Mouse (Mus musculus) B cell, adult 2 months (primary cell): Measurements from ENCODE around the gene Gm13289.
"Not testable (repeated sequence)": the region's sequence is repeated elsewhere in the genome, so short reads cannot be mapped to it uniquely, and the experiment has no call there.

Source experiments
- DNase-seq, 2 experiments: peaks; one replicate each; pipeline ENCODE4 v3.0.0; 2022

Gene Gm13289

DNA sequence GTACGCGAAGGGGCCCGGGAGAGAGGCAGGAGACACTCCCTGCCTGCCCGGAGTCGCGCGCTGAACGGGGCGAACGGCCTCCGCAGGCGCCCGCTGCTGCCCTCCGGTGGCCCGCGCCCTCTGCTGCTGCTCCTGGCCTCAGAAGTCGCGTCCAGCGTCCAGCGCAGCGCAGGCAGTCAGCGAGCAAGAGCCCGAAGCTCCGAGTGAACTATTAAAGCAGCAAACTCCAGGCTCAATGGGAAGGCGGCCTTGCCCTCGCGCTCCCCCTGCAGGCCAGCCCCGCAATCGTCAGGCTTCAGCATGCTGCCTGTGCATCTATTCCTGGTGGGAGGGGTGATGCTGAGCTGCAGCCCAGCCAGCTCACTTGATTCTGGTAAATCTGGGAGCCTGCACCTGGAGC is at the start of gene Gm13289:
Gm13289 (plus strand) TSS at position 301 of the 400 bp plus-strand sequence.
- DNase-seq, result not testable (repeated sequence)

DNA sequence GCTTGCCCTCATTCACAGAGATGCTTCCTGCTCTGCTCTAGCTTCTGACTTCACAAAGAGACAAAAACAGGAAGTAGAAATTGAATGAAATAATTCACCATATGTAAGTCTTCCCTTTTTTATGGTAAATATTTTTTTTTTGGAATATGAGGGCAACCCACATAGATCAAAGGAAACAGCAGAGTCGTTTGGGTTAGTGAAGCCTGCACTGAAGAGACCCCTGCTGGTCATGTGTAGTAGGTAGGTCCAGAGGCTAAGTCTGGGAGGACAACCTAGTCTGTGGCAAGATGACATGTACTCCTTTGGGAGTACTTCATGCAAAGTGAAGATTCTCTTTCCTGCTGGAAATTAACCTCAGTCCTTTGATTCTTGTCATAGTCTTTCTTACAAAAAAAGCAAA is 49.4 kb upstream of the Gm13289 start:
- DNase-seq, result peak; percentile 44 to 45

DNA sequence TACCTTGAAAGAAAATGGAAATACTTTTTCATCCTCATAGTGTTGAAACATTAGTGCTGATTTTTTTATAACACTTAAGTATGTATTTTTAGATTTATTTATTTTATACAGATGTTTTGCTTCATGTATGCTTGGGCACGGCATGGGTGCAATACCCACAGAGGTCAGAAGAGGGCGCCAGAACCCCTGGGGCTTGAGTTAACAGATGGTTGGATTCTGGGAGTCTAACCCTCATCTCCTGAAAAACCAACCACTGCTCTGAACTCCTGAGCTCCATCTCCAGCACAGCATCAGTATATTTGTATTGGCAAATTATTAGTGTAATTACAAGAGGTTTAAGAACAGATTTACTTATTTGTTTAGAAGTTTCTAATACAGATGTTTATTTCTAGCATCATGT is 38.2 kb upstream of the Gm13289 start:
- peak; percentile 86 to 87 for DNase-seq

DNA sequence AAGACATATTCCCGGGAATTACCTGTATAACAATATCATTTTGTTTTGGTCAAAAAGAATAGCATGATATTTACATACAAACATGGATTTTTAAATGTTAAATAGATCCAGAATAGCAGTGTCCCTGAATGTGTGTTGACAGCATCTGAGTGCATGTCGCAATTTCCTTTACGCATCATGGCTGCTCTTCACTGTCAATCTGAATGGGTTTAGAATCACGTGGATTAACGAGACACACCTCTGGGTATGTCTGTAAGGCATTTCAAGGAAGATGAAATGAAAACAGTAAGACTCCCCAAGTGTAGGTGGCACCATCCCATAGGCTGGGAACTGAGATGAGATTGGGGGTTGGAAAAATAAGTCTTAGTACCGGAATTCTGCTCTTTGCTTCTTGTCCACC is 37.7 kb upstream of the Gm13289 start:
- no peak for DNase-seq

DNA sequence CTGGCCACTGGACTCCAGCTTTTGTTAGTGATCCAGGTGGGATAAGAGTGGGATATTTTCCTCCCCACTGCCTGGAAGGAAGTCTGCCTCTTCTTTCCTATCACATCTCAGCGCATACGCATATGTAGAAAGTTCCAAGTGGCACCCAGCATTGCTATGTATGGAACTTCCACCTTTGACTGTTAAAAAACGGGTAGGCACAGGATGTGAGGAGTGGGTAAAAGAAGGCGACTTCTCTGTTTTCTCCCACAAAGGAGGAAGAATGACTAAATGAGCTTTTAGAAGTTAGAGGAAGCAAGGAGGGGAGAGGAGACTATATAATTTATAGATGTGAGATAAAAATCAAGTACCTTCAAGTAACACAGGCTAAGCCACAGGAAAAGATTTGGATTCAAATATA is 35.3 kb upstream of the Gm13289 start:
- DNase-seq, result no peak

DNA sequence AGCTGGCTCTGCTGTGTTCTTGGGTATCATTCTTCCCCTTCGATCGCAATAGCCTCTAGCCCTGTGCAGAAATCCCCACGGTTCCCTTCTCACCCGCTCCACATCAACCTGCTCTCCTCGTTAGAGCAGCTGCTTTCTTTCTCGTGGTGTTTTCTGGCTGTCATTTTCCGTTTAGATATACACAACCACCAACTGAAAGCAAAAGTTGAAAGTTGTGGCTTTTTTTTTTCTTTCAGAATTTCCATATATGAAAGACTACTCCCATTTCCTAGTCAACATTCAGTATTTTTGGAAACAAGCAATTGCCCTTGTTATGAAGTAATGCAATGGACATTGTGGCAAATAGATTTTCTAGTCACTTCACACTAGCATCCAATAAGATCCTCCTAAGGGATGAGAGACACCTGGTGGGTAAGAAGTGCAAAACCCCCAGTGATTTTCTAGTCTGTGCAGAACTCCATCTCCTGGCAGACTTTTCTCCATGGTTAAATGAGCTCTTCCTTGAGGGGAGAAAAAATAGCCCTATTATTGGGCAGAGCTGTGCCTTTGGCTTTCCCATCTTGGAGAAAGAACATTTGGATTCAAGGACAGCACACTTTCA is 33.9 kb upstream of the Gm13289 start:
- no peak for DNase-seq

DNA sequence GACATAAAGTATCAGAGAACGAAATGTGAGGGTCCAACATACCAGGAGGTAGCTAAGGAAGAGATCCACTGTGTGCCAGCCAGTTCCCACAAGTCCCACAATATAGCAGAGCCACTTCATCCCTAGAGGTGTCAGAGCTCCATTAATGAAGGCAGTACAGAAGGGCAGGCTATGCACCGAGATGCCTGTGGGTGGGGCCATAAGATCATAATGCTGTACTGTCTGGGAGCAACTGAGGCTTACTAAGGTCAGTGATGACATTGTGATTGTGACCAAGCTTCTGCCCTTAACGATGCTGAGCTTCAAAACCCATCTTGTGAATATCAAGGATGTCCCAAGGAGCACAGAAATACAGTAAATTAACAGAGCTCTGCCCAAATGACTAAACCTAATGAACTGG is 32.5 kb upstream of the Gm13289 start:
- no peak for DNase-seq

DNA sequence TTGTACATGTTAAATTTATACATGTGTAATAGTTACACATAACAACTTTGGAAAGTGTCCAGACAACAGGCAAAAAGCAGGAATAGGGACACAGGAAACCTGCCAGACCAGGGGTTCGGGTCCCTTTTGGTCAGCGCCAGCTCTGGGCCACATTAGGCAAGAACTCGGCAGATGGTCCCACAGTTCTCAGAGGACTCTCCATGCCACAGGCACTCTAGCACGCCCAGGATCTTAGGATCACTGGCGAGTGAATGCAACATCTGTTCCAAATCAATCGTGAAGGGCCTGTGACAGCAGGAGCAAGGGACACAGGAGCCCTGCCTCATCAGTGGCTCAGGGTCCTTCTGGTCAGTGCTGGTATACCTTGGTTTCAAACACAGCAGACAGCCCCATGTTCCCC is 26.8 kb upstream of the Gm13289 start:
- DNase-seq, result no peak

DNA sequence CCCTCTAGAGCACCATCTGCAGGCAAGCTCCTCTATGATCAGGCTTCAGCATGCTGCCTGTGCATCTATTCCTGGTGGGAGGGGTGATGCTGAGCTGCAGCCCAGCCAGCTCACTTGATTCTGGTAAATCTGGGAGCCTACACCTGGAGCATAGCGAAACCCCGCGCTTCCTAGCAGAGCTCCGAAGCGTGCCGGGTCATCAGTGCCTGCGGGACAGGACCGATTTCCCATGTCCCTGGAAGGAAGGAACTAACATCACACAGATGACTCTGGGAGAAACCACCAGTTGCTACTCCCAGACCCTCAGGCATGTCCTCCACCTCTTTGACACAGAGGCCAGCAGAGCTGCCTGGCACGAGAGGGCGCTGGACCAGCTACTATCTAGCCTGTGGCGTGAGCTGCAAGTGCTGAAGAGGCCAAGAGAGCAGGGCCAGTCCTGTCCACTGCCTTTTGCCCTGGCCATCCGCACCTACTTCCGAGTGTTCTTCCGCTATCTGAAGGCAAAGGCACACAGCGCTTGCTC is 21.8 kb upstream of the Gm13289 start, which contains the start of gene Gm13271:
Gm13271 (plus strand) TSS at position 51 of the 523 bp plus-strand sequence.
- peak; percentile 76 to 78 for DNase-seq

DNA sequence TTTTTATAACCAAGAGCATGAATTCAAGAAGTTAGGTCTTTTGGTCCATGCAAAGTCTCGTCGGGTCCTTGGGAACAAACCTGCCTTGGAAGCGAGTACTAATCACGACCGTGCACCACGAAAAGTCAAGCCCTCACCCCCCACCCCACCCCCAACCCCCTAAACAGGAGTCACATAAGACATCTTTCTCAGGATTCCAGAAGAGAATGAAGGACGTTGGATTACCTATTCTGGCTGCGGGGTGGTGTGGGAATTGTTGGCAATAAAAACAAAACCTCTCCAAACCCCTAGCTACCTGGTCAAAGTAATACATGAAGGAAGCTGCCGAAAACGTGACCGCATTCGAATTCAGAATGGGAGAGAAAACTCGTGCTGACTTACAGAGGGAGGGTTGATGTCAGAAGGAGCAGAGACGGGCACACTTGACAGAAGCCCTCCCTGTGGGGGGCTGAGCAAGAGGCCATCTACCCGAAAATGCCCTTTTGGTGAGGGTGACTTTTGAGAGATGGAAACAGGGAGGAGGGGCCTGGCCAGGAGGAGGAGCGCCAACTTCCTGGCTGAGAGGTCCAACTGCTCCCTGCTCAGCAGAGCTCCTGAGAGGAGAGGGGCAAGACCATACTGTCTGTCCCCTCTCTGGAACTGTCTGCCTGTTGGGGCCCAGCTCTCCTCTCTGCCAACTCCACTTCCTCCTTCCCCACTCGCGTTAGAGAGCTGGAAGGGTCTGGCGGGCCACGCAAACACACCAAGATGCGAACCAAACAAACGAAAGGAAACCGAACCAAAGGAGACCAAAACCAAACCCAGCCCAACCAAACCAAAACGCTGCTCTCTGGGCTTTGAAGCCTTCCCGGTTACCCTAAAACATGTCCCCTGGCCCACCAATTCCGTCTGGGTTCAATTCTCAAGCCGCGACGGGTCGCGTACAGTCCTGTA is 19.9 kb upstream of the Gm13289 start:
- DNase-seq, result not testable (repeated sequence)

DNA sequence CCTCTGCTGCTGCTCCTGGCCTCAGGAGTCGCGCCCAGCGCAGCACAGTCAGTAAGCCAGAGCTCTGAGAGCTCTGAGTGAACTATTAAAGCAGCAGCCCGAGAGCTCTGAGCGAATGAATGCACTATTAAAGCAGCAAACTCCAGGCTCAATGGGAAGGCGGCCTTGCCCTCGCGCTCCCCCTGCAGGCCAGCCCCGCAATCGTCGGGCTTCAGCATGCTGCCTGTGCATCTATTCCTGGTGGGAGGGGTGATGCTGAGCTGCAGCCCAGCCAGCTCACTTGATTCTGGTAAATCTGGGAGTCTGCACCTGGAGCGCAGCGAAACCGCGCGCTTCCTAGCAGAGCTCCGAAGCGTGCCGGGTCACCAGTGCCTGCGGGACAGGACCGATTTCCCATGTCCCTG is 19.1 kb upstream of the Gm13289 start:
- DNase-seq, result peak; percentile 91 to 93

DNA sequence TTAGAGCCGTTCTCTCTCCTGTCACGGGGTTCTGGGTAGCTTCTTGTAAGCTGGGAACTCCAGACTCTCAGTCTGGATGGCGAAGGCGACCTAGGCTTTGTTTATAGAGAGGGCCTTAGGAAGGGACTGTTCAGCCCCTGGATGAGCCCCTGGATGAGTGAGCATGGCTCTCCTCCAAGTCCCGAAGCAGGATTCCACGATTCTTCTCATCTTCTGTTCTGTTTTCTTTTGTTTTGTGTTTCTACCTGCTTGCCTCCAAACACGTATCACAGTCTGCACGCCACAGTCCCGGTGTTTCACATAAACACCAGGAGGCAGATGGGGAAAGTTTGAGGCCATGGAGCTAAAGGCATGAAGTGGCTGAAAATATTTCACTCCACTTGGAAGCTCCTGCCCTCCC is 18.0 kb upstream of the Gm13289 start:
- peak; percentile 22 to 27 for DNase-seq

DNA sequence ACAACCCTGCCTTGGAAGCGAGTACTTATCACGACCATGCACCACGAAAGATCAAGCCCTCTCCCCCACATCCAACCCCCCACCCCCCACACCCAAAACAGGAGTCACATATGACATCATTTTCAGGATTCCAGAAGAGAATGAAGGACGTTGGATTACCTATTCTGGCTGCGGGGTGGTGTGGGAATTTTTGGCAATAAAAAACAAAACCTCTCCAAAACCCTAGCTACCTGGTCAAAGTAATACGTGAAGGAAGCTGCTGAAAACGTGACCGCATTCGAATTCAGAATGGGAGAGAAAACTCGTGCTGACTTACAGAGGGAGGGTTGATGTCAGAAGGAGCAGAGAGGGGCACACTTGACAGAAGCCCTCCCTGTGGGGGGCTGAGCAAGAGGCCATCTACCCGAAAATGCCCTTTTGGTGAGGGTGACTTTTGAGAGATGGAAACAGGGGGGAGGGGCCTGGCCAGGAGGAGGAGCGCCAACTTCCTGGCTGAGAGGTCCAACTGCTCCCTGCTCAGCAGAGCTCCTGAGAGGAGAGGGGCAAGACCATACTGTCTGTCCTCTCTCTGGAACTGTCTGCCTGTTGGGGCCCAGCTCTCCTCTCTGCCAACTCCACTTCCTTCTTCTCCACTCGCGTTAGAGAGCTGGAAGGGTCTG is 17.0 kb upstream of the Gm13289 start, which contains the start of gene Gm13283:
Gm13283 (plus strand) TSS at position 510 of the 659 bp plus-strand sequence.
- DNase-seq, result peak; percentile 48 to 52

DNA sequence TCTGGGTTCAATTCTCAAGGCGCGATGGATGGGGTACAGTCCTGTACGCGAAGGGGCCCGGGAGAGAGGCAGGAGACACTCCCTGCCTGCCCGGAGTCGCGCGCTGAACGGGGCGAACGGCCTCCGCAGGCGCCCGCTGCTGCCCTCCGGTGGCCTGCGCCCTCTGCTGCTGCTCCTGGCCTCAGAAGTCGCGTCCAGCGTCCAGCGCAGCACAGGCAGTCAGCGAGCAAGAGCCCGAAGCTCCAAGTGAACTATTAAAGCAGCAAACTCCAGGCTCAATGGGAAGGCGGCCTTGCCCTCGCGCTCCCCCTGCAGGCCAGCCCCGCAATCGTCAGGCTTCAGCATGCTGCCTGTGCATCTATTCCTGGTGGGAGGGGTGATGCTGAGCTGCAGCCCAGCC is 16.3 kb upstream of the Gm13289 start:
- peak; percentile 53 to 54 for DNase-seq

DNA sequence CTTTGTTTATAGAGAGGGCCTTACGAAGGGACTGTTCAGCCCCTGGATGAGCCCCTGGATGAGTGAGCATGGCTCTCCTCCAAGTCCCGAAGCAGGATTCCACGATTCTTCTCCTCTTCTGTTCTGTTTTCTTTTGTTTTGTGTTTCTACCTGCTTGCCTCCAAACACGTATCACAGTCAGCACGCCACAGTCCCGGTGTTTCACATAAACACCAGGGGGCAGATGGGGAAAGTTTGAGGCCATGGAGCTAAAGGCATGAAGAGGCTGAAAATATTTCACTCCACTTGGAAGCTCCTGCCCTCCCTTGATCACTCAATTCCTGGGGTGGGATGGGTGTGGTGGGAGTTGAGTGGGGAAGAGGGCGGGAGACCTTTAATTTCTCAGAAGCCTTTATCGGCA is 14.9 kb upstream of the Gm13289 start:
- DNase-seq, result peak; percentile 79

DNA sequence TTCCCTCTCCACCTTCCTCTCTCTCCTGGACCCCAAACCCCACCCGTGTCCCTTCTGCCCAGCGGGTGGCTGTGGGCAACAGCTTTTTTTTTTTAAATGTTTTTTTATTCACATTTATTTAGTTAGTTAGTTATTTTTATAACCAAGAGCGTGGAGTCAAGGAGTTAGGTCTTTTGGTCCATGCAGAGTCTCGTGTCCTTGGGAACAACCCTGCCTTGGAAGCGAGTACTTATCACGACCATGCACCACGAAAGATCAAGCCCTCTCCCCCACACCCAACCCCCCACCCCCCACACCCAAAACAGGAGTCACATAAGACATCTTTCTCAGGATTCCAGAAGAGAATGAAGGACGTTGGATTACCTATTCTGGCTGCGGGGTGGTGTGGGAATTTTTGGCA is 14.4 kb upstream of the Gm13289 start:
- peak in 1 of 2 experiments; percentile 17 for DNase-seq

DNA sequence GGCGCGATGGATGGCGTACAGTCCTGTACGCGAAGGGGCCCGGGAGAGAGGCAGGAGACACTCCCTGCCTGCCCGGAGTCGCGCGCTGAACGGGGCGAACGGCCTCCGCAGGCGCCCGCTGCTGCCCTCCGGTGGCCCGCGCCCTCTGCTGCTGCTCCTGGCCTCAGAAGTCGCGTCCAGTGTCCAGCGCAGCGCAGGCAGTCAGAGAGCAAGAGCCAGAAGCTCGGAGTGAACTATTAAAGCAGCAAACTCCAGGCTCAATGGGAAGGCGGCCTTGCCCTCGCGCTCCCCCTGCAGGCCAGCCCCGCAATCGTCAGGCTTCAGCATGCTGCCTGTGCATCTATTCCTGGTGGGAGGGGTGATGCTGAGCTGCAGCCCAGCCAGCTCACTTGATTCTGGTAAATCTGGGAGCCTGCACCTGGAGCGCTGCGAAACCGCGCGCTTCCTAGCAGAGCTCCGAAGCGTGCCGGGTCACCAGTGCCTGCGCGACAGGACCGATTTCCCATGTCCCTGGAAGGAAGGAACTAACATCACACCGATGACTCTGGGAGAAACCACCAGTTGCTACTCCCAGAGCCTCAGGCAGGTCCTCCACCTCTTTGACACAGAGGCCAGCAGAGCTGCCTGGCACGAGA is 13.2 kb upstream of the Gm13289 start:
- peak; percentile 27 to 37 for DNase-seq

DNA sequence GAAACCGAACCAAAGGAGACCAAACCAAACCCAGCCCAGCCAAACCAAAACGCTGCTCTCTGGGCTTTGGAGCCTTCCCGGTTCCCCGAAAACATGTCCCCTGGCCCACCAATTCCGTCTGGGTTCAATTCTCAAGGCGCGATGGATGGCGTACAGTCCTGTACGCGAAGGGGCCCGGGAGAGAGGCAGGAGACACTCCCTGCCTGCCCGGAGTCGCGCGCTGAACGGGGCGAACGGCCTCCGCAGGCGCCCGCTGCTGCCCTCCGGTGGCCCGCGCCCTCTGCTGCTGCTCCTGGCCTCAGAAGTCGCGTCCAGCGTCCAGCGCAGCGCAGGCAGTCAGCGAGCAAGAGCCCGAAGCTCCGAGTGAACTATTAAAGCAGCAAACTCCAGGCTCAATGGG is 3.2 kb upstream of the Gm13289 start, which contains the start of gene Gm13290:
Gm13290 (plus strand) TSS at position 301 of the 400 bp plus-strand sequence.
- not testable (repeated sequence) for DNase-seq

DNA sequence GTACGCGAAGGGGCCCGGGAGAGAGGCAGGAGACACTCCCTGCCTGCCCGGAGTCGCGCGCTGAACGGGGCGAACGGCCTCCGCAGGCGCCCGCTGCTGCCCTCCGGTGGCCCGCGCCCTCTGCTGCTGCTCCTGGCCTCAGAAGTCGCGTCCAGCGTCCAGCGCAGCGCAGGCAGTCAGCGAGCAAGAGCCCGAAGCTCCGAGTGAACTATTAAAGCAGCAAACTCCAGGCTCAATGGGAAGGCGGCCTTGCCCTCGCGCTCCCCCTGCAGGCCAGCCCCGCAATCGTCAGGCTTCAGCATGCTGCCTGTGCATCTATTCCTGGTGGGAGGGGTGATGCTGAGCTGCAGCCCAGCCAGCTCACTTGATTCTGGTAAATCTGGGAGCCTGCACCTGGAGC is 2.8 kb downstream of the Gm13289 start, which contains the start of gene Gm13272:
Gm13272 (plus strand) TSS at position 301 of the 400 bp plus-strand sequence.
- DNase-seq, result not testable (repeated sequence)

DNA sequence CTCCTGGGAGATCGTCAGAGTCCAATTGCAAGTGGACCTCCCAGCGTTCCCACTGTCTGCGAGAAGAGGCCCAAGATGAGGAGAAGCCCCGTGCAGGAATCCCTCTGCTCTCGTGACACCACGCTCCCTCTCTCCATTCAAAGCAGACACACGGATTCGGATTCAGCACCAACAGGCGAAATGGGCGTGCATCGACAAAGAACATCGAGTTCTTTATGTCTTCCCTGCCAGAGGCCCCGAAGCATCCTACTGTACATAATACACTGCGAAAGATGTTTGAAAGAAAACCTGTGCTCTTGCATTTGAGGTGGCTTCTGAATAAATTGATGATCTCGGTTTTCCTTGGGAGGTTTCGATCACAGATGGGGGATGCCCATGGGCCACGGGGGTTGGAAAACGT is 3.6 kb downstream of the Gm13289 start:
- DNase-seq, result peak in 1 of 2 experiments; percentile 26

DNA sequence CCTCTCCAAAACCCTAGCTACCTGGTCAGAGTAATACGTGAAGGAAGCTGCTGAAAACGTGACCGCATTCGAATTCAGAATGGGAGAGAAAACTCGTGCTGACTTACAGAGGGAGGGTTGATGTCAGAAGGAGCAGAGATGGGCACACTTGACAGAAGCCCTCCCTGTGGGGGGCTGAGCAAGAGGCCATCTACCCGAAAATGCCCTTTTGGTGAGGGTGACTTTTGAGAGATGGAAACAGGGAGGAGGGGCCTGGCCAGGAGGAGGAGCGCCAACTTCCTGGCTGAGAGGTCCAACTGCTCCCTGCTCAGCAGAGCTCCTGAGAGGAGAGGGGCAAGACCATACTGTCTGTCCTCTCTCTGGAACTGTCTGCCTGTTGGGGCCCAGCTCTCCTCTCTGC is 5.1 kb downstream of the Gm13289 start, which contains the start of gene Ifnz:
Ifnz (plus strand) TSS at position 301 of the 400 bp plus-strand sequence.
- not testable (repeated sequence) for DNase-seq

DNA sequence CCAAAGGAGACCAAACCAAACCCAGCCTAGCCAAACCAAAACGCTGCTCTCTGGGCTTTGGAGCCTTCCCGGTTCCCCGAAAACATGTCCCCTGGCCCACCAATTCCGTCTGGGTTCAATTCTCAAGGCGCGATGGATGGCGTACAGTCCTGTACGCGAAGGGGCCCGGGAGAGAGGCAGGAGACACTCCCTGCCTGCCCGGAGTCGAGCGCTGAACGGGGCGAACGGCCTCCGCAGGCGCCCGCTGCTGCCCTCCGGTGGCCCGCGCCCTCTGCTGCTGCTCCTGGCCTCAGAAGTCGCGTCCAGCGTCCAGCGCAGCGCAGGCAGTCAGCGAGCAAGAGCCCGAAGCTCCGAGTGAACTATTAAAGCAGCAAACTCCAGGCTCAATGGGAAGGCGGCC is 5.6 kb downstream of the Gm13289 start:
- peak; percentile 11 to 19 for DNase-seq
